In genomic region chr10:3656081-3656480, GRCm38 (mm10) we compare ENCODE assay signal across 21 mouse cellular contexts.
A peak's percentile ranks its signal among the peaks of the same experiment; 100 is the strongest.
DNase-seq lines count a peak whose midpoint lies in the region; ATAC-seq lines count a peak whose summit lies in the region.
"Had no signal": no experiment of that assay in that cellular context is flagged by ENCODE, and none has a peak within 500 bp of the region (broad histone marks: within the 10 kb centered on the region; RNA-seq: fewer than 3 reads in every experiment).

No protein-coding gene starts in this region.

- H3K4me3 ChIP-seq in megakaryocyte, embryonic 14.5 days (replicated peaks) = peak overlapping the region; percentile 7
- no peak overlapping the region for H3K4me3 ChIP-seq in midbrain, embryonic 11.5 days (ENCODE audit: low read depth, low read length)
- H3K4me3 ChIP-seq in midbrain, embryonic 13.5 days (replicated peaks) = no peak overlapping the region

- DNase-seq in heart, adult 11 months = peak; percentile 62
- DNase-seq in heart, postnatal 10 days = no peak
- peak; percentile 56 for DNase-seq in midbrain, embryonic 11.5 days (ENCODE audit: low spot score, missing footprints)
- DNase-seq: adrenal gland, adult 2 months; adrenal gland, adult 8-10 months; adrenal gland, postnatal 10 days; adrenal gland, postnatal 14 days; adrenal gland, postnatal 25 days; adrenal gland, postnatal 36 days; B cell, adult 2 months; cerebellum, adult 11 months; cerebellum, adult 11-12 months; cerebellum, adult 18-20 months had no signal

- no peaks in the 10 kb centered on the region for H3K4me1 ChIP-seq in megakaryocyte, embryonic 14.5 days
- H3K4me1 ChIP-seq in midbrain, embryonic 11.5 days (ENCODE audit: control insufficient read depth, insufficient read depth, low read length) = no peaks in the 10 kb centered on the region
- H3K4me1 ChIP-seq in midbrain, embryonic 13.5 days (replicated peaks) = no peaks in the 10 kb centered on the region

- no peak overlapping the region for H3K27ac ChIP-seq in midbrain, embryonic 11.5 days (ENCODE audit: low read depth, low read length)
- H3K27ac ChIP-seq in midbrain, embryonic 13.5 days = no peak overlapping the region

- H3K36me3 ChIP-seq in megakaryocyte, embryonic 14.5 days (replicated peaks; ENCODE audit: low read length) = no peaks in the 10 kb centered on the region
- H3K36me3 ChIP-seq in midbrain, embryonic 11.5 days (ENCODE audit: control insufficient read depth, insufficient read depth, low read length) = no peaks in the 10 kb centered on the region
- H3K36me3 ChIP-seq in midbrain, embryonic 13.5 days = no peaks in the 10 kb centered on the region
- H3K36me3 ChIP-seq: G1E had no signal

- intact Hi-C loops in heart, postnatal 10 days (cut with DNase I) = no loop called here

- no peaks in the 10 kb centered on the region for H3K9me3 ChIP-seq in megakaryocyte, embryonic 14.5 days
- H3K9me3 ChIP-seq in midbrain, embryonic 11.5 days (ENCODE audit: control insufficient read depth, low read length) = no peaks in the 10 kb centered on the region
- no peaks in the 10 kb centered on the region for H3K9me3 ChIP-seq in midbrain, embryonic 13.5 days
- H3K9me3 ChIP-seq: G1E had no signal

- no peak overlapping the region for H3K4me2 ChIP-seq in midbrain, embryonic 11.5 days
- no peak overlapping the region for H3K4me2 ChIP-seq in midbrain, embryonic 13.5 days (replicated peaks)

- WGBS in midbrain, embryonic 11.5 days = 84% methylated on average over 3 of the region's 3 CpGs
- WGBS in midbrain, embryonic 13.5 days = 95% methylated on average over 3 of the region's 3 CpGs

- H3K9ac ChIP-seq in midbrain, embryonic 11.5 days (ENCODE audit: low read length) = no peak overlapping the region
- no peak overlapping the region for H3K9ac ChIP-seq in midbrain, embryonic 13.5 days (replicated peaks)

- H3K27me3 ChIP-seq in megakaryocyte, embryonic 14.5 days (replicated peaks) = no peaks in the 10 kb centered on the region
- H3K27me3 ChIP-seq in midbrain, embryonic 11.5 days (ENCODE audit: control insufficient read depth, insufficient read depth, low read length) = no peaks in the 10 kb centered on the region
- H3K27me3 ChIP-seq in midbrain, embryonic 13.5 days = no peaks in the 10 kb centered on the region
- H3K27me3 ChIP-seq: CH12.LX had no signal

- no peak for ATAC-seq in megakaryocyte, adult 5-6 weeks (ENCODE audit: poor library complexity, severe bottlenecking)
- ATAC-seq in midbrain, embryonic 11.5 days (ENCODE audit: low FRiP score) = no peak
- no peak for ATAC-seq in midbrain, embryonic 13.5 days
- ATAC-seq: activated CD4-positive, CD25-positive, alpha-beta regulatory T cell, adult 4 months; CD4-positive, CD25-positive, alpha-beta regulatory T cell, adult 4 months; Patski had no signal

Comparison
In these comparisons a context has a peak if more than half of its experiments do, and no peak if none do; other contexts are left out.
1. DNase-seq: peak in heart, adult 11 months (single experiment) and midbrain, embryonic 11.5 days (single experiment); none in heart, postnatal 10 days (0 of 2).